Mouse (Mus musculus): Measurements from ENCODE around the gene Gm14851. TPM values are rescaled to one million over a fixed set of nuclear protein-coding genes. Genes with fewer than 3 reads are reported as not detected.

The Gm14851 gene
- not detected for polyA plus RNA-seq (2017; shearing (Covaris generic))

DNA sequence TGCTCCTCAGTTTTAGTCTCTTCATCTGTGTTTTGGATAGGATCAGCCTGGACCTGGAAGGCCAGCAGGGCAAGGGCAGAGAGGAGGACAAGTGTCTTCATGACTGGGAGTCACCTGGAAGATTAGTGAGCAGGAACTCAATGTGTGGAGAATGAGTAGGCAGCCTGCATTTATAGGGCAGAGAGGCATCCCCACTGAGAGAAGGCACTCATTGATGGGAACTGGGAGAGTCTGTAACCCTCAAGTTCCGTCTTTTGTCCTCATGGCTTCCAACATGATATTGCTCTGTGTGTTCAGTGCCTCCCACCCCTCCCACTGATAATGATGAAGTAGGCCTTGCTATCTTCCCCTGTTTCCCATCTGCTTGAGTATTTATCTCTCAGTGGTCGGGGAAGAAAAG lies at the start of gene Gm14851:
Gm14851 (minus strand) TSS at position 101 of the 400 bp plus-strand sequence.

DNA sequence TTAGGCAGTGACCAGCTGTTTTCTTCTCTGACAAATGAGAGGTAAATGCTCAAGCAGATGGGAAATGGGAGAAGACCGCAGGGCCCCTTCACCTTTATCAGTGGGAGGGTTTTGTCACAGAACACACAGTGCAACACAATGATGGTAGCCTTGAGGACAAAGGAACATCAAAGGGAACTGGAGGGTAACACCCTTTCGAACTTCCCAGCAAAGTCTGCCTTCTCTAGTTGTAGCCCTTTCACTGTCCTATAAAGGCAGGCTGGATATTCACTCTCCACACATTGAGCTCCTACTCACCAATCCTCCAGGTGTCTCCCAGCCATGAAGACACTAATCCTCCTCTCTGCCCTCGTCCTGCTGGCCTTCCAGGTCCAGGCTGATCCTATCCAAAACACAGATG lies 38.5 kb upstream of the Gm14851 start, which contains the start of gene Defa30:
Defa30 (plus strand) TSS at position 301 of the 400 bp plus-strand sequence.

DNA sequence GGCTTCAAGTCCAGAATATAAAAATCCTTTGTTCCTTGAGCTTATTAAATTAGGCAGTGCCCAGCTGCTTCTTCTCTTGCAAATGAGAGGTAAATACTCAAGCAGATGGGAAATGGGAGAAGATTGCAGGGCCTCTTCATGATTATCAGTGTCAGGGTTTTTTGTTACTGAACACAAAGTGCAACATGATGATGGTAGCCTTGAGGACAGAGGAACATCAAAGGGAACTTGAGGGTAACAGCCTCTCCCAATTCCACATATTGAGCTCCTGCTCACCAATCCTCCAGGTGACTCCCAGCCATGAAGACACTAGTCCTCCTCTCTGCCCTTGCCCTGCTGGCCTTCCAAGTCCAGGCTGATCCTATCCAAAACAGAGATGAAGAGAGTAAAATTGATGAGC lies 11.7 kb downstream of the Gm14851 start, which contains the start of gene Defa25:
Defa25 (plus strand) TSS at position 301 of the 400 bp plus-strand sequence.

DNA sequence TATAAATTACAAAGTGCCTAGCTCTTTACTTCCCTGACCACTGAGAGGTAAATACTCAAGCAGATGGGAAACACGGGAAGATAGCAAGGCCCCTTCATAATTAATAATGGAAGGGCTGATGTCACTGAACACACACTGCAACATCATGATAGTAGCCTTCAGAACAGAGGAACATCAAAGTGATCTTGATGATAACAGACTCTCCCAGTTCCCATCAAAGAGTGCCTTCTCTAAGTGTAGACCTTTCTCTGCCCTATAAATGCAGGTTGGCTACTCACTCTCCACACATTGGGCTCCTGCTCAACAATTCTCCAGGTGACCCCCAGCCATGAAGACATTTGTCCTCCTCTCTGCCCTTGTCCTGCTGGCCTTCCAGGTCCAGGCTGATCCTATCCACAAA lies 31.1 kb downstream of the Gm14851 start, which contains the start of gene Defa35:
Defa35 (plus strand) TSS at position 301 of the 400 bp plus-strand sequence.

GRCm38 (mm10) chr8:21054747-21055146 lies 41.1 kb downstream of the Gm14851 start, which contains the start of gene Defa23:
TSS of gene Defa23 (plus strand) at chr8:21055047.

Other genes with a start within 250 kb of the Gm14851 start
- not detected for gene Defb33, start 203.4 kb downstream of the Gm14851 start, polyA plus RNA-seq (2017; shearing (Covaris generic))
- gene Gm15056, start 193.4 kb downstream of the Gm14851 start, polyA plus RNA-seq (2017; shearing (Covaris generic)): 1 to 10 TPM in 1 of 2 experiments, not detected in 1; 1.0 TPM
- not detected for gene Gm6040, start 174.0 kb downstream of the Gm14851 start, polyA plus RNA-seq (2017; shearing (Covaris generic))
- not detected for gene AY761185, start 151.3 kb downstream of the Gm14851 start, polyA plus RNA-seq (2017; shearing (Covaris generic))
- not detected for gene Defa21, start 70.5 kb downstream of the Gm14851 start, polyA plus RNA-seq (2017; shearing (Covaris generic))
- gene Defa23, start 41.0 kb downstream of the Gm14851 start, polyA plus RNA-seq (2017; shearing (Covaris generic)): not detected
- not detected for gene Defa35, start 31.0 kb downstream of the Gm14851 start, polyA plus RNA-seq (2017; shearing (Covaris generic))
- gene Defa25, start 11.6 kb downstream of the Gm14851 start, polyA plus RNA-seq (2017; shearing (Covaris generic)): not detected
- not detected for gene Defa30, start 38.6 kb upstream of the Gm14851 start, polyA plus RNA-seq (2017; shearing (Covaris generic))
- gene Defa22, start 66.2 kb upstream of the Gm14851 start, polyA plus RNA-seq (2017; shearing (Covaris generic)): not detected
- not detected for gene Defa31, start 95.6 kb upstream of the Gm14851 start, polyA plus RNA-seq (2017; shearing (Covaris generic))
- gene Gm15293, start 105.5 kb upstream of the Gm14851 start, polyA plus RNA-seq (2017; shearing (Covaris generic)): not detected
- gene Gm15292, start 153.7 kb upstream of the Gm14851 start, polyA plus RNA-seq (2017; shearing (Covaris generic)): not detected
- gene Defa27, start 219.5 kb upstream of the Gm14851 start, polyA plus RNA-seq (2017; shearing (Covaris generic)): not detected
- not detected for gene Defa29, start 231.0 kb upstream of the Gm14851 start, polyA plus RNA-seq (2017; shearing (Covaris generic))

All from activated CD4-positive, CD25-positive, alpha-beta regulatory T cell (primary cell).